Mouse (Mus musculus) CH12.LX (cell line): Measurements from ENCODE around the gene Pllp. TPM values are rescaled to one million over a fixed set of nuclear protein-coding genes. Genes with fewer than 3 reads are reported as not detected.
A peak's percentile ranks its signal among the peaks of the same experiment; 100 is the strongest.

Source experiments
- DNase-seq: peaks from one replicate; pipeline ENCODE4 v3.0.0-alpha.2; 2013; ENCODE audit errors: extremely low read depth
- H3K27ac ChIP-seq: 2 replicates; pipeline ENCODE4 v1.5.1; 2012; ENCODE audit warnings: low read depth, mild to moderate bottlenecking, control low read depth, moderate library complexity; ENCODE audit not compliant: insufficient read depth
- H3K27me3 ChIP-seq: replicated peaks from 2 replicates; pipeline ENCODE3; 2012; ENCODE audit warnings: inconsistent platforms
- H3K36me3 ChIP-seq, 2 experiments: replicated peaks in 1 of 2; 2 replicates each; pipeline versions ENCODE3 to v1.6.1; 2012; ENCODE audit warnings: inconsistent platforms in 1 of 2, low read length in 1 of 2, mild to moderate bottlenecking in 1 of 2, mixed read lengths in 1 of 2, moderate library complexity in 1 of 2; ENCODE audit not compliant: control insufficient read depth in 1 of 2, insufficient read depth in 1 of 2
- H3K4me1 ChIP-seq, 2 experiments: 2 replicates each; pipeline ENCODE4 v1.6.1; 2012; ENCODE audit warnings: inconsistent platforms in 1 of 2, moderate library complexity in 1 of 2; ENCODE audit not compliant: insufficient read depth in 2 of 2, control insufficient read depth in 1 of 2
- H3K4me2 ChIP-seq: 2 replicates; pipeline ENCODE4 v1.6.1; 2012; ENCODE audit warnings: low read depth, mild to moderate bottlenecking, control low read depth; ENCODE audit not compliant: poor library complexity, insufficient read depth, severe bottlenecking
- H3K4me3 ChIP-seq, 3 experiments: fragments of 150-350 bp in 1 of 3; sonication (generic) in 1 of 3; replicated peaks in 1 of 3; 2 replicates each; pipeline versions ENCODE3 to v1.5.1; 2011 to 2012; ENCODE audit warnings: low read depth in 2 of 3, low read length in 2 of 3, mild to moderate bottlenecking in 2 of 3, moderate library complexity in 2 of 3, control low read depth in 1 of 3, improper control_type of control experiment in 1 of 3, inconsistent platforms in 1 of 3, mixed read lengths in 1 of 3; ENCODE audit not compliant: poor library complexity in 1 of 3
- H3K79me2 ChIP-seq: replicated peaks from 2 replicates; pipeline ENCODE4 v1.6.1; 2012; ENCODE audit warnings: mild to moderate bottlenecking, moderate library complexity; ENCODE audit not compliant: control insufficient read depth, poor library complexity, insufficient read depth, severe bottlenecking; ENCODE audit errors: extremely low read depth
- H3K9ac ChIP-seq: 2 replicates; pipeline ENCODE4 v1.6.1; 2012; ENCODE audit warnings: low read depth, mild to moderate bottlenecking, control low read depth, moderate library complexity; ENCODE audit not compliant: insufficient read depth
- H3K9me3 ChIP-seq: replicated peaks from 2 replicates; pipeline ENCODE3; 2012; ENCODE audit warnings: low read length, inconsistent platforms, mixed read lengths
- BHLHE40 ChIP-seq: IDR thresholded peaks from 2 replicates; pipeline ENCODE4 v1.6.1; 2011; ENCODE audit warnings: mild to moderate bottlenecking, low read depth, low read length, improper control_type of control experiment
- CHD1 ChIP-seq: IDR thresholded peaks from 2 replicates; pipeline ENCODE4 v1.6.1; 2012; ENCODE audit warnings: low read depth, low read length, improper control_type of control experiment, inconsistent platforms
- CHD2 ChIP-seq: IDR thresholded peaks from 2 replicates; pipeline ENCODE4 v1.6.1; 2011; ENCODE audit warnings: low read length, improper control_type of control experiment
- CTCF ChIP-seq, 2 experiments: IDR thresholded peaks in 1 of 2; conservative IDR thresholded peaks in 1 of 2; 2 replicates each; pipeline ENCODE4 v1.5.1; 2011 to 2012; ENCODE audit warnings: low read depth in 2 of 2, low read length in 2 of 2, improper control_type of control experiment in 1 of 2, inconsistent platforms in 1 of 2, mild to moderate bottlenecking in 1 of 2, moderate library complexity in 1 of 2
- ELF1 ChIP-seq: IDR thresholded peaks from 2 replicates; pipeline ENCODE4 v1.6.1; 2014; ENCODE audit warnings: low read depth, mild to moderate bottlenecking, inconsistent platforms, low read length, improper control_type of control experiment
- ETS1 ChIP-seq: conservative IDR thresholded peaks from 2 replicates; pipeline ENCODE4 v1.6.1; 2012; ENCODE audit warnings: low read depth, mild to moderate bottlenecking, inconsistent platforms, low read length, improper control_type of control experiment, moderate library complexity
- HCFC1 ChIP-seq: IDR thresholded peaks from 2 replicates; pipeline ENCODE4 v1.6.1; 2012; ENCODE audit warnings: low read depth, mild to moderate bottlenecking, inconsistent platforms, low read length, improper control_type of control experiment
- IRF4 ChIP-seq: IDR thresholded peaks from 2 replicates; pipeline ENCODE4 v1.6.1; 2014; ENCODE audit warnings: low read depth, mild to moderate bottlenecking, inconsistent platforms, low read length, improper control_type of control experiment
- JUN ChIP-seq: IDR thresholded peaks from 2 replicates; pipeline ENCODE4 v1.6.1; 2011; ENCODE audit warnings: low read depth, mild to moderate bottlenecking, low read length, improper control_type of control experiment, moderate library complexity; ENCODE audit not compliant: insufficient read depth
- JUND ChIP-seq: conservative IDR thresholded peaks from 2 replicates; pipeline ENCODE4 v1.6.1; 2011; ENCODE audit warnings: low read depth, low read length, improper control_type of control experiment
- KAT2A ChIP-seq: IDR thresholded peaks from 2 replicates; pipeline ENCODE4 v1.6.1; 2012; ENCODE audit warnings: low read length, improper control_type of control experiment, inconsistent platforms; ENCODE audit not compliant: insufficient replicate concordance
- MAX ChIP-seq: IDR thresholded peaks from 2 replicates; pipeline ENCODE4 v1.6.1; 2011; ENCODE audit warnings: low read length, improper control_type of control experiment
- MAZ ChIP-seq: IDR thresholded peaks from 2 replicates; pipeline ENCODE4 v1.6.1; 2012; ENCODE audit warnings: low read depth, mild to moderate bottlenecking, inconsistent platforms, low read length, improper control_type of control experiment, moderate library complexity
- MEF2A ChIP-seq: IDR thresholded peaks from 2 replicates; pipeline ENCODE4 v1.6.1; 2014; ENCODE audit warnings: low read depth, mild to moderate bottlenecking, inconsistent platforms, low read length, improper control_type of control experiment, borderline replicate concordance
- MXI1 ChIP-seq: IDR thresholded peaks from 2 replicates; pipeline ENCODE4 v1.6.1; 2011; ENCODE audit warnings: mild to moderate bottlenecking, low read depth, low read length, improper control_type of control experiment
- MYC ChIP-seq: IDR thresholded peaks from 2 replicates; pipeline ENCODE4 v1.6.1; 2011; ENCODE audit warnings: low read depth, mild to moderate bottlenecking, improper control_type of control experiment, low read length
- NRF1 ChIP-seq: IDR thresholded peaks from 2 replicates; pipeline ENCODE4 v1.6.1; 2014; ENCODE audit warnings: low read depth, mild to moderate bottlenecking, inconsistent platforms, low read length, improper control_type of control experiment, moderate library complexity
- PAX5 ChIP-seq: IDR thresholded peaks from 2 replicates; pipeline ENCODE4 v1.6.1; 2012; ENCODE audit warnings: low read length, inconsistent platforms, mixed read lengths
- POLR2A ChIP-seq: IDR thresholded peaks from 2 replicates; pipeline ENCODE4 v1.6.1; 2011; ENCODE audit warnings: low read depth, mild to moderate bottlenecking, improper control_type of control experiment, low read length
- SIN3A ChIP-seq: IDR thresholded peaks from 2 replicates; pipeline ENCODE4 v1.6.1; 2012; ENCODE audit warnings: low read length, improper control_type of control experiment, inconsistent platforms
- SMC3 ChIP-seq: IDR thresholded peaks from 2 replicates; pipeline ENCODE4 v1.6.1; 2011; ENCODE audit warnings: low read depth, low read length, improper control_type of control experiment
- TBP ChIP-seq: conservative IDR thresholded peaks from 2 replicates; pipeline ENCODE4 v1.6.1; 2011; ENCODE audit warnings: low read depth, low read length, improper control_type of control experiment
- UBTF ChIP-seq: IDR thresholded peaks from 2 replicates; pipeline ENCODE4 v1.6.1; 2012; ENCODE audit warnings: low read depth, mild to moderate bottlenecking, inconsistent platforms, low read length, improper control_type of control experiment, moderate library complexity
- ZKSCAN1 ChIP-seq: IDR thresholded peaks from 2 replicates; pipeline ENCODE4 v1.6.1; 2012; ENCODE audit warnings: low read depth, inconsistent platforms, low read length, improper control_type of control experiment, borderline replicate concordance
- dilution Hi-C: fragments of 300-500 bp; cut with MboI; formaldehyde crosslinking; loops from 2 replicates; pipeline ENCODE4 v1.14.3; 2020; ENCODE audit warnings: low sequenced_read_pairs; ENCODE audit not compliant: extremely low pct_unique_long_range_greater_than_20kb, extremely low pct_ligation_motif_present
- in situ Hi-C: fragments of 300-500 bp; cut with MboI; formaldehyde crosslinking; loops from 3 replicates; pipeline ENCODE4 v1.14.3; 2019; ENCODE audit warnings: low sequenced_read_pairs, low pct_ligation_motif_present, low pct_unique_long_range_greater_than_20kb, mixed read lengths
- polyA plus RNA-seq: library from polyadenylated mRNA; unstranded; fragments of >175 nt; gene quantifications from 2 replicates; pipeline ENCODE4 v1.2.1, GENCODE M21; 2012; ENCODE audit warnings: low read depth; ENCODE audit not compliant: insufficient read length
- total RNA-seq, 2 experiments: library from RNA; depleted of rRNA; stranded (reverse); fragments of 300-350 nt in 1 of 2; fragments of >200 nt in 1 of 2; gene quantifications; 2 replicates each; pipeline ENCODE4 v1.2.3; 2012 to 2014

Pllp gene
- total and polyA plus RNA-seq, 3 experiments = 5.3 to 29.5 (median 6.1) TPM

GRCm38 (mm10) chr8:94696566-94696965 lies 488 bp upstream of the Pllp start:
- H3K9me3 ChIP-seq = no peaks in the 10 kb centered on the region
- no peak for DNase-seq
- H3K4me3 ChIP-seq = no peak overlapping the region
- peaks cover 7 to 32% of the 10 kb centered on the region in 2 experiments; a peak in 3 of 4 replicates for H3K4me1 ChIP-seq
- no peak for TF ChIP-seq HCFC1
- TF ChIP-seq PAX5 = no peak
- no peak for TF ChIP-seq MXI1
- no peak for TF ChIP-seq JUN
- TF ChIP-seq ETS1 = no peak
- TF ChIP-seq UBTF = no peak
- no peak for TF ChIP-seq MAZ
- TF ChIP-seq TBP = no peak
- no peak for TF ChIP-seq POLR2A
- no peak for TF ChIP-seq KAT2A
- TF ChIP-seq SMC3 = no peak
- no peak for TF ChIP-seq JUND
- TF ChIP-seq MYC = no peak
- no peak for TF ChIP-seq ZKSCAN1
- TF ChIP-seq ELF1 = no peak
- TF ChIP-seq NRF1 = no peak
- TF ChIP-seq MEF2A = no peak
- peaks cover 27% of the 10 kb centered on the region for H3K27me3 ChIP-seq
- in situ Hi-C loops = loop anchor here (10.0 kb wide), 3 partner anchors 102 to 362 kb away; no protein-coding TSS in a partner anchor
- no peaks in the 10 kb centered on the region; the same call in 1 of the 2 replicates for H3K79me2 ChIP-seq
- dilution Hi-C loops = no loop called here
- no peak overlapping the region for H3K9ac ChIP-seq
- no peaks in the 10 kb centered on the region for H3K36me3 ChIP-seq
- H3K27ac ChIP-seq = no peak overlapping the region
- H3K4me2 ChIP-seq = peak overlapping the region; percentile 70

DNA sequence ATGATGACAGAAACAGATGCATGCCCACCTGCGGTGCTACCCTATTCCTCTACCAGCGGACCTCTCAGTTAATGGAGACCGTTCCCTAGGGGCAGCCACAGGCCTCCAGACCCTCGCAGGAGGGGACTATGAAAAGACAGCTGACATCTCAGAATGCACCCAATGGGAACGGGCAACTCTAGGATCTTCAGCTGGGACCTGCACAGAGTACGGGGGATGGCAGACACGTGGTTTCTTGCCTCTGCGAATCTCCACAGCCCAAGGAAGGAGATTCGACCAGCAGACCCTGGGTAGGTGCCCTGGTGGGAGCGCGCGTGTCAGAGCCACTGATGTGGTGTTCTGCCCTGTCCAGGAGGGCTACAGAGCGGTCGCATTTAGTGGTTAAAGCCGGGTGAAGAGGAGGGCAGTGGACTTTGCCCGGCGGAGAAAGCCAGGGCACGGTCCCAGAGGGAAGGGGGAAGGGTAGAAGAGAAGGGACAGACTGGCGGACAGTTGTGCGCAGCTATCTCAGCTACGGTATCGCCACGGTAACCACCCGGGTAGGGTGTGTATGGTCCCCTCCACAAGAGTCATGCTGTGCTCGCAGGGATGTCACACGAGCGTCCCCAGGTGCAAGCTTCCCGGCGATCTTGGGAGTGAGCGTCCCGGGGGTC lies 611 bp downstream of the Pllp start:
- Histone ChIP-seq H3K27ac (no peak overlapping the region), H3K9me3 (no peaks in the 10 kb centered on the region), H3K27me3 (peaks cover 27% of the 10 kb centered on the region), H3K9ac (peak overlapping the region; percentile 8), H3K36me3 (no peaks in the 10 kb centered on the region), H3K79me2 (no peaks in the 10 kb centered on the region; the same call in 1 of the 2 replicates), H3K4me2 (peak overlapping the region; percentile 70)
- dilution Hi-C loops (no loop called here), in situ Hi-C loops (loop anchor here (10.0 kb wide), 3 partner anchors 101 to 361 kb away; no protein-coding TSS in a partner anchor)
- no peak for DNase-seq
- no peak for TF ChIP-seq IRF4
- TF ChIP-seq KAT2A = no peak
- peak; percentile 61; the same call in 1 of the 2 replicates for TF ChIP-seq MYC
- TF ChIP-seq SMC3 = no peak
- no peak for TF ChIP-seq CHD1
- no peak for TF ChIP-seq MEF2A
- peak; percentile 88 for TF ChIP-seq MXI1
- TF ChIP-seq CTCF (conservative IDR thresholded peaks at IDR 0.05 in 1 of 2, IDR thresholded peaks at IDR 0.05 in 1 of 2; ENCODE audit: low read depth in 2 of 2, low read length in 2 of 2) = no peak
- 0 out of 2 replicates have a peak, but pooled peaks have one; percentile 27 for TF ChIP-seq BHLHE40
- TF ChIP-seq CHD2 = 0 out of 2 replicates have a peak, but pooled peaks have one; percentile 13
- no peak for TF ChIP-seq SIN3A
- peak; percentile 59; the same call in 1 of the 2 replicates for TF ChIP-seq MAX
- TF ChIP-seq, all 38 proteins: peak for 5
- Histone ChIP-seq H3K4me3 (peak overlapping the region; percentile 43 to 61 (median 61)), H3K4me1 (peaks cover 11 to 32% of the 10 kb centered on the region in 2 experiments; a peak in 3 of 4 replicates)
